10 mouse cellular contexts compared by ENCODE assay signal in genomic region chr2:35928133-35928532, GRCm38 (mm10). TPM values are rescaled to one million over a fixed set of nuclear protein-coding genes. Genes with fewer than 3 reads are reported as not detected.
A peak's percentile ranks its signal among the peaks of the same experiment; 100 is the strongest.
DNase-seq lines count a peak whose midpoint lies in the region; ATAC-seq and TF ChIP-seq lines count a peak whose summit lies in the region.
"Had no signal": no experiment of that assay in that cellular context is flagged by ENCODE, and none has a peak within 500 bp of the region (broad histone marks: within the 10 kb centered on the region; RNA-seq: fewer than 3 reads in every experiment).

No protein-coding gene starts in this region.

- DNase-seq in gastrocnemius, adult 18-20 months (ENCODE audit: low spot score), result peak; percentile 74
- no peak for DNase-seq in gastrocnemius, postnatal 10 days
- DNase-seq in cerebellum, postnatal 25 days, result peak; percentile 46 to 58
- peak; percentile 46 for DNase-seq in heart, postnatal 0 days (ENCODE audit: low spot score)
- no peak for DNase-seq in retina, postnatal 1 day

- no peak for TF ChIP-seq CTCF in heart, postnatal 0 days (IDR thresholded peaks at IDR 0.05; ENCODE audit: low read depth)

- H3K9ac ChIP-seq in heart, postnatal 0 days (replicated peaks; ENCODE audit: low read depth, low read length), result no peak overlapping the region
- no peak overlapping the region for H3K9ac ChIP-seq in lung, embryonic 15.5 days

- ATAC-seq in heart, postnatal 0 days (ENCODE audit: insufficient read depth, low read depth), result peak; percentile 86
- peak; percentile 45; the same call in 1 of the 2 replicates for ATAC-seq in lung, embryonic 15.5 days (ENCODE audit: borderline replicate concordance, extremely low read depth, low FRiP score, low TSS enrichment)
- ATAC-seq in erythroblast, adult 5-6 weeks (replicated peaks; ENCODE audit: low FRiP score, poor library complexity, severe bottlenecking), result no peak
- ATAC-seq in erythroid progenitor cell, adult 5-6 weeks (replicated peaks; ENCODE audit: low FRiP score, poor library complexity, severe bottlenecking), result no peak
- ATAC-seq: activated CD4-positive, CD25-positive, alpha-beta regulatory T cell, adult 4 months; CD4-positive, CD25-positive, alpha-beta regulatory T cell, adult 4 months had no signal

- H3K27me3 ChIP-seq in heart, postnatal 0 days (ENCODE audit: control insufficient read depth, insufficient read depth, low read length), result no peaks in the 10 kb centered on the region
- no peaks in the 10 kb centered on the region for H3K27me3 ChIP-seq in lung, embryonic 15.5 days

- H3K4me1 ChIP-seq in heart, postnatal 0 days (ENCODE audit: control insufficient read depth, insufficient read depth), result peaks cover 7% of the 10 kb centered on the region; the same call in 1 of the 2 replicates
- no peaks in the 10 kb centered on the region for H3K4me1 ChIP-seq in lung, embryonic 15.5 days

- H3K27ac ChIP-seq in heart, postnatal 0 days (ENCODE audit: low read depth), result 0 out of 2 replicates have a peak overlapping the region, but pooled peaks have one; percentile 7
- H3K27ac ChIP-seq in lung, embryonic 15.5 days, result no peak overlapping the region

- H3K4me3 ChIP-seq in heart, postnatal 0 days (ENCODE audit: low read depth, low read length), result no peak overlapping the region
- no peak overlapping the region for H3K4me3 ChIP-seq in lung, embryonic 15.5 days

- no peaks in the 10 kb centered on the region for H3K9me3 ChIP-seq in heart, postnatal 0 days (replicated peaks; ENCODE audit: control insufficient read depth, low read length)
- H3K9me3 ChIP-seq in lung, embryonic 15.5 days, result no peaks in the 10 kb centered on the region

- no peaks in the 10 kb centered on the region for H3K36me3 ChIP-seq in heart, postnatal 0 days (replicated peaks; ENCODE audit: control insufficient read depth, insufficient read depth, low read length)
- no peaks in the 10 kb centered on the region for H3K36me3 ChIP-seq in lung, embryonic 15.5 days

- WGBS in heart, postnatal 0 days, result 26% methylated on average over 6 of the region's 6 CpGs
- WGBS in lung, embryonic 15.5 days, result 52% methylated on average over 6 of the region's 6 CpGs

- no peak overlapping the region for H3K4me2 ChIP-seq in heart, postnatal 0 days (ENCODE audit: low read depth, low read length)
- no peak overlapping the region for H3K4me2 ChIP-seq in lung, embryonic 15.5 days

- TF ChIP-seq EP300 in heart, postnatal 0 days (IDR thresholded peaks at IDR 0.05; ENCODE audit: low read depth), result no peak

RNA-seq across cellular contexts. Expression of gene Ttll11, which starts 51.6 kb away (rescaled TPM):
- total RNA-seq in gastrocnemius, adult 18-20 months (2021), result 1 to 10 TPM; 1.7 to 2.1 TPM
- 1 to 10 TPM; 3.0 TPM for total RNA-seq in gastrocnemius, postnatal 10 days (2021)
- 3.9 and 5.0 TPM in 2 replicates for total RNA-seq in heart, postnatal 0 days (2014; rRNA removed; ENCODE audit: low replicate concordance)
- polyA plus RNA-seq in heart, postnatal 0 days (2015; fragmentation: Nextera tagmentation; extraction: Ambion mirVana), result 1.5 and 1.7 TPM in 2 replicates
- polyA plus RNA-seq in lung, embryonic 15.5 days (2015; fragmentation: Nextera tagmentation; extraction: Ambion mirVana), result 0.77 and 0.86 TPM in 2 replicates
- total RNA-seq in erythroblast, adult 5-6 weeks (2015; ENCODE audit: low replicate concordance), result not detected in 2 replicates
- total RNA-seq in erythroblast, adult 5-6 weeks (2017; ENCODE audit: low replicate concordance), result not detected in 2 replicates
- not detected in 2 replicates for total RNA-seq in erythroid progenitor cell, adult 5-6 weeks (2015; ENCODE audit: low replicate concordance)
- total RNA-seq in erythroid progenitor cell, adult 5-6 weeks (2017; ENCODE audit: low replicate concordance), result not detected in 2 replicates
- polyA plus RNA-seq: activated CD4-positive, CD25-positive, alpha-beta regulatory T cell, adult 4 months; CD4-positive, CD25-positive, alpha-beta regulatory T cell, adult 4 months had no signal

Comparison
In these comparisons a context has a peak if more than half of its experiments do, and no peak if none do; other contexts are left out.
1. DNase-seq: peak in gastrocnemius, adult 18-20 months (single experiment), cerebellum, postnatal 25 days (2 of 2) and heart, postnatal 0 days (single experiment); none in gastrocnemius, postnatal 10 days (single experiment) and retina, postnatal 1 day (single experiment).
2. ATAC-seq: peak in heart, postnatal 0 days (single experiment) and lung, embryonic 15.5 days (single experiment); none in erythroblast, adult 5-6 weeks (single experiment) and erythroid progenitor cell, adult 5-6 weeks (single experiment).